Mouse (Mus musculus) skeletal muscle tissue, adult 2 months (tissue): ENCODE results near the gene Zfp654.
"Not testable (repeated sequence)": the region's sequence is repeated elsewhere in the genome, so short reads cannot be mapped to it uniquely, and the experiment has no call there.

Source experiments
- DNase-seq: peaks from one replicate; pipeline ENCODE4 v3.0.0-alpha.2; 2012; ENCODE audit warnings: low read depth, low spot score

The Zfp654 gene

DNA sequence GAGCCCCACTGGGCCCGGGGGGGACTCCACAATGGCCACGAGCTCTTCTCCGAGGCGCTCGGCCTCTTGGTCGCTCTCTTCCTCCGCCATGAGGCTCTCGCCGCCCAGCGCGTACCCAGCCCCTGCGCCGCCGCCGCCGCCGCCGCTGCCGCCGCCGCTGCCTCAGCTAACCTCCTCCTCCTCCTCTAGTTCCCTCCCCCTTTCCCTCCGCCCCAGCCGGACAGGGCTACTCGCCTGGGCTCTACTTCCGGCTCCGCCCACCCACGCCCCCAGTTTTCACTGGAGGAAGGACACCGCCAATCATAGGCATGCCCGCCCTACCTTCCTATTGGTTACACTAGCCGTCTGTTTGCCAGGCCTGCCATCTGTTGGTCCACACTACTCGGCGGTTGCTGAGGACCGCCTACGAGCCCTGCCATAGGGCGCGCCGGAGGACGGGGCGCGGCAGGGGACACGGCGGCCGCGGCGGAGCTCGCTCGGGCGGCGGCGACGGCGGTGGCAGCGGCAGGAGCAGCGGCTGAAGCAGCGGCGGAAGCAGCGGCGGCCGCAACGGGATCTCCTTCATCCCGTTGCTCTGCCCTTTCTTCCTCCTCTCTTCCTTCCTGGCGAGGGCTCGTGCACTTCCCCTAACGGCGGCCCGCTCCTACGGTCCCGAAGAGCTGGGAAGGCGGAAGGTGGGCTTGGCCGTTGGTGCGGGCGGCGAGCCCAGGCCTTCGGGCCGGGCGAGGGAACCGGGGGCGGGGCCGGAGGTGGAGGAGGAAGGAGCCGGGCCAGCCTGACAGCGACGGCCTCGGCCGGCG, at the start of gene Zfp654, which contains the start of gene Cggbp1:
Gene Zfp654, minus strand, starts transcription at position 90 of the 800 bp plus-strand sequence.
Gene Cggbp1, plus strand, starts transcription at position 434 of the 800 bp plus-strand sequence.
- DNase-seq = peak; percentile 99

DNA sequence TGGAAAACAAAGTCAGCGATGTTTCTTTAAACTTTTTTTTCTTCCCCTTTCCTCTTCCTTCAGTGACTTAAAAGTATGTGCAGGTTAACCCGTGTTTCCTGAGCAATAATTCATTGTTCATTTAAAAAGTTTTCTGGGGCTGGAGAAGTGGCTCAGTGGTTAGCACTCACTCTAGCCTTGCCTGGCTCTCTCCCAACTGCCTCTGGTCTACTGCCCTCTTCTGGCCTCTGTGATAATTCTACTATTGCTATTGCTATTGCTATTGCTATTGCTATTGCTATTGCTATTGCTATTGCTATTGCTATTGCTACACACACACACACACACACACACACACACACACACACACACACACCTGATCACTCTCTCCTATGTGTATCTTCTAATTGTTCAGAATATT, 47.6 kb upstream of the Zfp654 start:
- DNase-seq = no peak

DNA sequence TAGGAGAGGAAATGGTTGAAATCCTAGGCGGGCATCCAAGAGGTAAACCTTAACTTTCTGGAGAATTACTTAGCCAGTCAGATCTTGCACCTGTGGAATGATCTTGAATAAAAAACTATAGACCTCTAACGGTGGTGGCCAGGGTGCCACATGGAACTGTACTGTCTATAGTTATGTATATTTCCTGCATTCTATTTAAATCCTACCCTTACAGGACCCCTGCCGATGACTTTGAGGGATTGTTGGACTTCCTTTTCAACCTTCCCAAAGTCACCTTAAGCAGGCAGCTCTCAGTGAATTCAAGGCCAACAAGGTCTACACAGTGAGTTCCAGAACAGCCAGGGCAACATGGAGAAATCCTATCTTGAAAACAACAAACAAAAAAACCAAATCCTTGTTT, 38.0 kb upstream of the Zfp654 start:
- DNase-seq = no peak

DNA sequence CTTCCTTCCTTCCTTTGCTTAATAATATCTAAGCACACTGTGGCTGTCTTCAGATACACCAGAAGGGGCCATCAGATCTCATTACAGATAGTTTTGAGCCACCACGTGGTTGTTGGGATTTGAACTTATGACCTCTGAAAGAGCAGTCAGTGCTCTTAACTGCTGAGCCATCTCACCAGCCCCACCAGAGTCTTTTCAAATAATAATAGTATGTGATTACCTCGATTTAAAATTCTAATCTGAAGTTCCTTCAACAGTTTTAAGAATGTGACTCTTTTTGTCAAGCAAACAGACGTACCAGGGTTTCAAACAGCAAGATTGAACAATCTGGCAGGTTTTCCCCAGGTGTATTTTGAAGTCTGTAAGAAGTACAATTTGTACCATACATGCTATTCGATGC, 34.1 kb upstream of the Zfp654 start:
- no peak for DNase-seq

DNA sequence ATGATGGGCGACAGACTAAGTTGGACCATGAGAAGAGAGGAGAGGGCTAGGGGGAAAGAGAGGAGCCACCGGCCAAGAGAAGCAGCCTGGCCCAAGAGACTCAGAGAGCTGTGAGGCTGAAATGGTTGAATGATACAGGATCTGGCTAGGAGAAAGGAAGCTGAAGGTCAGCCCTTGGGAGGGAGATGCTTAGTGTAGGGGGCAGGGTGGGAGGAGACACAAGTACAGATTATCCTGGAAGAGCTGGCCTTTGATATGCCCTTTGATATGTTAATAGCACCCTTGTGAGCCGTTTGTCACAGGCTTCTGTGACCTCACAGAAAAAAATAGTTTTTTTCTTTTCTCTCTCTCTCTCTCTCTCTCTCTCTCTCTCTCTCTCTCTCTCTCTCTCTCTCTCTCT, 33.7 kb upstream of the Zfp654 start:
- no peak for DNase-seq

DNA sequence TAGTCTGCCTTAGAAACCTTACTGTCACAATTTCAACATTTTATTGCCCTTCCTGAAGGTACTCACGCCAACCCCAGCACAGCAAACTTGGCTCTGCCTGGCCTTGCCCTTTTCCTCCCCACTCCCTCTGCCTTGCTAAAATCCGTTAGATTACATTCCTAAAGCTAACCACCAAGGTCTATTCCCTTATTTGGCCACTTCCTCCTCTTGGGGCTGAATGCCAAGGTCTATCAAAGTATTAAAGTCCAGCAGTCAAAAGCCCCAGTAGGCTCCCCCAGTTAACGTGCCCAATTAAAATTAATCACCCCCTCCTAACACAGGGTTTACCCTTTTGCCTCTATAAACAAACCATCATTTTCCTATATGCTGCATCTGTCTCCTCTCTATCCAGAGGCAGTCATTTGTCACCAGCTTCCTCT, 33.0 kb upstream of the Zfp654 start:
- no peak for DNase-seq

DNA sequence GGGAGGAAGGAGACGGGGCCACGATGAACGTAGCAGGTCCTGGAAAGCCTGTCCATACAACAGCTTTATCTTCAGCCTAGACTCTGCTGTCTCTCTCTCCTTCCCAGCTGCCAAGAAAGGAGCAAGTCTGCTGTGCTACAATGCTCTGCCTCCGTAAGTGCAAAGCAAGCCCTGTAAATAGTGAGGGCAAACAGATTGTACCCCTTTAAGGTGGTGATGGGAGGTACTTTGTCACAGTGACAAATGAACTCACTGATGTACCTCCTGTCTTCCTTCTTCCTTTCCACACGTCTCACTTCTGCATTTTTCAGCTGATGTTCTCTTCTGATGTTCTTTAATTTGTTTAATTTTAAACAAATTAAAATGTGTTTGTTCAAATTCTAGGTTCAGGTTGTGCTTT, 32.4 kb upstream of the Zfp654 start:
- no peak for DNase-seq

DNA sequence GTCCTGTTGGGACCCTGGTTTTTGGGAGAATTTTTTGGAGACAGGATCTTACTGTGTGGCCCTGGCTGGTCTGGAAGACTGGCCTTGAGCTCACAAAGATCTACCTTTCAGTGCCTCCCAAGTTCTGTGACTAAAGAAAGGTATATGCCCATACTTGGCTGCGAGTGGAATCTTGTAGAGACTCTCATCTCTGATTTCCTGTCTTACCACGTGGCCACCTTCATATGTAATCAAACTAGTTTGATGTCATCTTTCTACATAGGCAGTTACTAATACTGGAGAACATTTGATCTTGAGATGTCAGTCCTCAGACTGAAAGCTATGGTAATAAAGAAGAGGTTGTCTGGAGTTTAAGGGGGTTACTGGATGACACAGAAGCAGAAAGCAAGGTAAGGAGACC, 30.0 kb upstream of the Zfp654 start:
- no peak for DNase-seq

DNA sequence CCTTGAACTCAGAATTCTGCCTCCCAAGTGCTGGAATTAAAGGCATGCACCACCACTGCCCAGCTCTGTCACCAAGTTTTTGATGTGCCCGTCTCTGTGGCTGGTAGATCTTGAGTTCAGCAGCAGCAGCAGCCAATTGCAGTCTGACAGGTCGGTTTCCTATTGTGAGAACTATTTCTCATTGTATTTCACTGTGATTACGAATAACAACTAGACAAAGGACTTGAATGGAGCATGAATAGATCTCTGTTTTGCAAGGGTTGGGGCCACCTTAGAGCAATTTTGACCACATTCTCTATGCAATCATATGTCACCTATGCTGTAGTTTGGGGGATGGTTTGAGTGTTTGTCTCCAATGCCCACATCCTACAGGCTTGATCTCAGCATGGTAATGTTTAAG, 29.5 kb upstream of the Zfp654 start:
- no peak for DNase-seq

DNA sequence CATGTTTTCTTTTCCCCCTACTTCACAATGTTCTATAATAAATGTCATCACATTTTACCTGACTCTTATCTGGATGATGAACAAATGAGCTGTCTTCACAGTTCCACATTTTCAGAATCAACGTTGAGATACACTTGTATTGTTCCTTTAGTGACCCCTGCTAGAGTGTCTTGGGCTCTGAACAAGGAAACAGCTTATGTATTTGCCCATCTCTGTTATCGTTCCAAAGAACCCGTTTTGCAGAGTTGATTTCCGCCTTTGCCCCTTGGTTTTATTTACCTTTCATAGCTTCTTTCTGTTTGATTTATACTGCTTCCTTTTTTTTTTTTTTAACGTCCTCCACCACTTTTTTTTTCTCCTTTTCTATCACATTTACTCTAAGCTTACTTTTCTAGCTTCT, 28.3 kb upstream of the Zfp654 start:
- no peak for DNase-seq

DNA sequence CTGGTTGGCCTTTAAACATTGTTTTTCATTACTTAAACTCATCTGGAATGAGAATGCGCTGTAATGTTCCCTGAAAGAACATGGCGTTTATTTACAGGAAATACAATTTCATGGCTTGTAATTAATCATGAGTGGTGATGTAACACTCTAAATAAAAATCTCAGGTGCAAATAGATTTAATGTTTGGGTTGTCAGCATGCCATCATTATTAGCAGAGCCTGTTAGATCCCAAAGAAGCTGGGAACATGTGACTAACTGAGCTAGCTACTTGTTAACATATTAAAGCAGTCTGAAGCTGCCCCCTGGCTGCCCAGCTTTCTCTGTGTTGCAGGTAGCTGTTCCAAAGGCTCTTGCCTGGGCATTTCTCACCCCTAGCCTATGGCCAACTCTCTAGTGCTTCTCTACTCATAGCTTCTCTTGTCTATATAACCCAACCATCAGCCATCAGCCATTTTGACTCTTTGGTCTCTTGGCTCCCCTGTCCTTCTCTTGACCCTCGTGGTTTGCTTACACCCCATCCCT, 27.2 kb upstream of the Zfp654 start:
- no peak for DNase-seq

DNA sequence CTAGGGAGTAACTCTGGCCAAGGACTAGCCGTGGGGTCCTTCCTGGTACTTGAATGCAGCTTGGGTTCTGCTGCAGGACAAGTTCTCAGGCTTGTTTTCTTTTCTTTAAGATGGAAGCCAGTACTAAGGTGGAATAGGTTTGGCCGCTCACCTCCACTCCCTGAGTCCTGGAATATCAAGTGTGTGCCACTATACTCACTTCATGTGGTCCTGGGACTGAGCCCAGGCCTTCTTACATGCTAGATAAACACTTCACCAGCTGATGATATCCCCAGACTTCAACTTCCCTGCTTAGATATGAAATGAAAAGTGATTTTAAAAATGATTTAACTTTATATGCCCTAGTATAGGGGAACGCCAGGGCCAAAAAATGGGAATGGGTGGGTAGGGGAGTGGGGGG, 25.9 kb upstream of the Zfp654 start:
- DNase-seq = no peak

DNA sequence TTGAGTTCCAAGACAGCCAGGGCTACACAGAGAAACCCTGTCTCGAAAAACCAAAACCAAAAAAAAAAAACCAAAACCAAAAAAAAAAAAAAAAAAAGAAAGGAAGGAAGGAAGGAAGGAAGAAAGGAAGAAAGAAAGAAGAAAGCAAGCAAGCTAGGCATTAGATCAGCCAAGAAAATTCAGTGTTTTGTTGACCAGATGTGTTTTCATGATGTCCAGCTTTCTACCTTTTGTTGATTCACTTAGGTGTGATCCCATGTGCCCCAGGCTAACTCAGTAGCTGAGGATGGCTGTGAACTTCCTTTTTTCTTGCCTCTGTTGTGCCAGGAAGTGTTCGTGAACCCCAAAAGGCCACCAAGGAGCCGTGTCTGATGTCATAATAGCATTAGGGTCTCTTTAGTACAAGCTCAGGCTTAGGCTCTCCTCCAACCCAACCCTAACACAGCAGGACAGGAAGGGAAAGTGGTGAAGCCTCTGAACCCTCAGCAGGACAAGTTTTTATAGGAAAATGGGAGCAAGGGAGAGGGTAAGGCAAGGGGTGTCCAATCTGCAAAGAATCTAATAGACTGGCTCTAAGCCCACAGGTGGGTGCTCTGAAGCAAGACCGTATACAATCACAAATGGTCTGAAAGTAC, 25.3 kb upstream of the Zfp654 start:
- no peak for DNase-seq

DNA sequence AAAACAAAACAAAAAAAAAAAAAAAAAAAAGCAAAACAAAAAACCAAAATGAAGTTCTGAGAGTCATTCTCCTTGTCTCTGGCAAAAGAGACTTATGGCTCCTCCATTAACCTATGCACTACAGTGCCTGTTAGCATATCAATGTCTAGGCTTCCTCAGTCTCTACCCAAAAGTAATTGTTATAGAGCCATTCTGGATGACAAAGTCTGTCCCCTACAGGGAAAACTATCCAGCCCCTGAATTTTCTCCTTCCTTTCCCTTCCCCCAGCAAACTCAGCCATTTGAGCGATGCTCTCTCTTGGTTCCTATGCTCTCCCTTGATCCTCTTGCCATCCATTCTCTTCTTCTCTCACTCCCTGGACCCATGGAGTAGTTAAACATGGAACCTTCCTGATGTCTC, 24.4 kb upstream of the Zfp654 start:
- DNase-seq = no peak

DNA sequence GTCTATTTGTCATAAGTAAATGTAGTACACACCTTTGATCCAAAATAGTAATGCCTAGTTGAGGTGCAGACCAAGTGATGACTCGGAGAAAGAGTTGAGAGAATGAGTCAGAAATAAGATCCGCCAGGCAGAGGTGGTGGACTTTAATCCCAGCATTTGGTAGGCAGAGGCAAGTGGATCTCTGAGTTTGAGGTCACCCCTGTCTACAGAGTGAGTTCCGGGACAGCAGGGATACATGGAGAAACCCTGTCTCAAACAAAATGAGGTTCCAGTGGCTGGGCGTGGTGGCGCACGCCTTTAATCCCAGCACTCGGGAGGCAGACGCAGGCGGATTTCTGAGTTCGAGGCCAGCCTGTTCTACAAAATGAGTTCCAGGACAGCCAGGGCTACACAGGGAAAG, 23.9 kb upstream of the Zfp654 start:
- no peak for DNase-seq

DNA sequence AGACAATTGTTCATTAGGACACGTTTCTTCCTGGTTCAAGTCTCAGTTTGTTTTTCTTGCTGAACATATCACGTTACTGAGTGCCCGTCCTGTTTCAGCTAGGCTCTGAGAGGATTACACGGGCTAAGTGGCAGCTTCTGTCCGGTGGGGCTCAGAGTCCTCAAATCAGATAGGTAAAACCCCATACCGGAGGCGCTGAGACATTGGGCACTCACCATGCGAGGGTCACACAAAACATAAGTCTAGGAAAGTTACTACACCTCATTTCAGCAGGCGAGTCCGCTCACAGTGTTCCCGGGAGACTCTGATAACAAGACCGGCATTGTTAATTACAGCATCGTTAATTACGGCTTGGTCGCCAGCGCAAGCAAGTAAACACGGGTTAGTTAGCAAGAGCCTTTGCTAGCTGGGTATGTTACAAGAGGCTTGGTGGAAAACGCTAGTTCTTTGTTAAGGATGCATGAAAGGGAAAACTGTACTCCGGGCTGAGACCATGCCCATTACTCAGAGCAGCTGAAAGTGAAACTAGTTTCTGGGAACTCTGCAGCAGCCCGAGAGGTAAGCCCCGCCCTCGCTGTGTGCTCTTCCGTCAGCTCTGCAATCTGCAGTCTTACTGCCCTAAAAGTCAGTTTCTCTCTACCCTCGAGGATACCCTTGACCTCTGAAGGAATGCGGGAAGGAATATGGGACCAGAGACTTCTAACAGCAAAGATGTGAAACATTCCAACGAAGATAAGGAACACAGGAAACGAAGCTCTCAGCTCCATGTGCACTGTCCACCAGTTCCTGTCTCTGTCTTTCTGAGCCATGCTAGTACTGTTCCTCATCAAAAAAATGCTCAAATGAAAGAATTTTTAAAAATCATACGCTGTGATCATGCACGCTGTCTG, 22.2 kb upstream of the Zfp654 start:
- DNase-seq = peak; percentile 58

DNA sequence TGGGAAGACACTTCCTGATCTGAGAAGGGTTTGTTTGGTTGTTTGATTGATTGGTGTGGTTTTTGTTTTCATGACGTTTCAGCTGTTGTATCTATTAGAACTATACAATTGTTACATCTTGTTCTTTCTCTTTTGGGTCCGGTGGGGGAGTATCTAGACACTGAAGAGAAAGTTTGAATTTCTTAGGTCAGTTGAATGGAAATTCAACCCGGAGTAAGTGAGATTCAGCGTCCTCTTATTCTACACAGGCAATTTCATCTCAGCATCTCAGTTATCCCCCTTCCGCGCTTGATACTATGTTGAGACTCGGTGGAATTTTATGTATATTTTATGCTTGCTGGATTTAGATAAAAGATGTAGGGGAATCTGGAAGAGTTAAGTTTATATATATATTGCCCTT, 21.4 kb upstream of the Zfp654 start:
- no peak for DNase-seq

DNA sequence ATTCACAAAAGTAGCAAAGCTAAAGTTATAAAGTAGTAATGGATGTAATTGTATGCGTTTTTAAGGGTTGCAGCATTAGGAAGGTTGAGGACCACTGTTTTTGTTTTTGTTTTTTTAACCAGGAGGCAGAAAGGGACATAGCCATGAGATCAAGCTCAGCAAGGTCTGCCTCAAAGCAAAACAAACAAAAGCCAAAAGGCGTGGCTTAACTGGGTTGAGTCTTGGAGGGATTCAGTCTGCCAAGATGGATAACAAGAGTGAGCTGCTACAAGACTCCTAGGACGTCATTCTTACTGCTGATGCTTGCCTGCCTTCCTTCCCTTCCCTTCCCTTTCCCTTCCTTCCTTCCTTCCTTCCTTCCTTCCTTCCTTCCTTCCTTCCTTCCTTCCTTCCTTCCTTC, 20.8 kb upstream of the Zfp654 start:
- no peak for DNase-seq

DNA sequence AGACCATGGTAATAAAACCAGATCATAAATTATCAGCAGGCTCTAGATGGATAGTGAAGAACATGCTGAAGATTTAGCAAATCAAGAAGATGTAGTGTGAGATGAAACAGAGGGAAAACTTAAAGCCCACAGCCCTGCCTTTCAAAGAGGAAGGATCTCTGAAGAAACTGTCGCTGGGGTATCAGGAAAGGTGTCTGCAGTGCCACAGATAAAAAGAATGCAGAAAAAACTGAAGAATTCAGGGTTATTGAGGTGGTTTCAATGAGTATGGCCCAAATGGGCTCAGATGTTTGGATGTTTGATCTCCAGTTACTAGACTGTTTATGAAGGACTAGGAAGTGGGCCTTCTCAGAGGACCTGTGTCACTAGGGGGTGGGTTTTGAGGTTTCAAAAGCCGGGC, 18.2 kb upstream of the Zfp654 start:
- no peak for DNase-seq

DNA sequence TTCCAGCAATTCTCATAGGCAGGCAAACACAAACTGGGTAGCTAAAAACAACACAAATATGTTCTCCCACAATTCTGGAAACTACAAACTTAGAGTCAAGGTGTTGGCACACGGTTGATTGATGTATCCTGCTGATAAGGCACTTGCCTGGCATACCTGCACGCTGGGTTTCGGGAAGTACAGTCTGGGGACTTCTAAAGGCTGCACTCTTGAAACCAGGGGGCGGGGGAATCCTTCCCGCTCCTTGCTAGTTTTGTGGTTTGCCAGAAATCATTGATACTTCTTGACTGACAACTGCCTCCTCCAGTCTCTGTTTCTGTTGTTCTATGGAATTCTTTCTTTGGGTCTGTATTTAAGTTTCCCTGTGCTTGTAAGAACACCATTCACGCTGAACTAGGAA, 17.2 kb upstream of the Zfp654 start:
- DNase-seq = no peak

DNA sequence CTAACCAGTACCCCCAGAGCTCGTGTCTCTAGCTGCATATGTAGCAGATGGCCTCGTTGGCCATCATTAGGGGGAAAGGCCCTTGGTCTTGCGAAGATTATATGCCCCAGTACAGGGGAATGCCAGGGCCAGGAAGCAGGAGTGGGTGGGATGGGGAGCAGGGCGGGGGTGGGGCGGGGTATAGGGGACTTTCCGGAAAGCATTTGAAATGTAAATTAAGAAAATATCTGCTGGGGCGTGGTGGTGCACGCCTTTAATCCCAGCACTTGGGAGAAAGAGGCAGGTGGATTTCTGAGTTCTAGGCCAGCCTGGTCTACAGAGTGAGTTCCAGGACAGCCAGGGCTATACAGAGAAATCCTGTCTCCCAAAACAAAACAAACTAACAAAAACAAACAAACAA, 14.4 kb upstream of the Zfp654 start:
- not testable (repeated sequence) for DNase-seq

DNA sequence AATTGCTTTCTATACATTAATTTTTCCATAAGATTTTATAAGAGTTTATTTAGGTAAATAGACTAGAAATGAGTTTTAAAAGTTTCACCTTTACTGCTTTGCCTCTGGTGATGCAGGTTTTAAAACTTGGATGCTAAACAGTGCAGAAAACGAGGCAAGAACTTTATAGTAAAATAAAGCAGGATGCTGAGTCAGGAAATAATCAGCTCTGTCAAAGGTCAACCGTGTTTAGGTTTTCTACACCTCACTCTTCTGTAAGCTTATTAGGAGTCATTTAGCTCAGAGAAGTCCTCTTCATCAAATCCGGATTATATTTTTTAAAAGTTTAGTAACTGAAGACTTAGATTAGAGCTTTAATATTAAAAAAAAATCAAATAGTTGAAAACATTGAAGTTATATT, 5.5 kb upstream of the Zfp654 start:
- no peak for DNase-seq
